Mouse (Mus musculus) midbrain, embryonic 14.5 days (tissue): ENCODE measurements at regions not wholly inside any gene's neighbourhood (a gene's known extent, or its start where the extent isn't known, plus 50 kb on each side); places are given as distances from the start of the nearest gene placed in this dataset.

ENCODE experiments used
- ATAC-seq: fragments of 200-750 bp; cut with Nextera tagmentation; 2 replicates; pipeline ENCODE4 v1.8.0; 2017; ENCODE audit warnings: moderate number of reproducible peaks, moderate library complexity; ENCODE audit not compliant: low FRiP score, low TSS enrichment
- DNase-seq: peaks from one replicate; pipeline ENCODE4 v3.0.0-alpha.2; 2015
- H3K27ac ChIP-seq: fragments of 300-500 bp; sonication (generic); replicated peaks from 2 replicates; pipeline ENCODE4 v1.5.1; 2014; ENCODE audit warnings: mild to moderate bottlenecking, low read depth, low read length, moderate library complexity
- H3K27me3 ChIP-seq: fragments of 300-500 bp; sonication (generic); 2 replicates; pipeline ENCODE4 v1.6.1; 2014; ENCODE audit warnings: low read length, control low read depth, mixed read lengths; ENCODE audit not compliant: control insufficient read depth, insufficient read depth
- H3K36me3 ChIP-seq: fragments of 300-500 bp; sonication (generic); 2 replicates; pipeline ENCODE4 v1.6.1; 2014; ENCODE audit warnings: low read length, control low read depth; ENCODE audit not compliant: control insufficient read depth, insufficient read depth
- H3K4me1 ChIP-seq: fragments of 300-500 bp; sonication (generic); 2 replicates; pipeline ENCODE4 v1.6.1; 2014; ENCODE audit warnings: mild to moderate bottlenecking, antibody characterized with exemption, low read length, control low read depth; ENCODE audit not compliant: control insufficient read depth, insufficient read depth
- H3K4me2 ChIP-seq: fragments of 300-500 bp; sonication (generic); 2 replicates; pipeline ENCODE4 v1.6.1; 2014; ENCODE audit warnings: mild to moderate bottlenecking, low read length, moderate library complexity
- H3K4me3 ChIP-seq: fragments of 300-500 bp; sonication (generic); replicated peaks from 2 replicates; pipeline ENCODE4 v1.5.1; 2014; ENCODE audit warnings: low read depth, low read length
- H3K9ac ChIP-seq: fragments of 300-500 bp; sonication (generic); replicated peaks from 2 replicates; pipeline ENCODE4 v1.6.1; 2014; ENCODE audit warnings: mild to moderate bottlenecking, low read length, moderate library complexity
- H3K9me3 ChIP-seq: fragments of 300-500 bp; sonication (generic); 2 replicates; pipeline ENCODE4 v1.6.1; 2016; ENCODE audit warnings: low read length, control low read depth, mixed read lengths; ENCODE audit not compliant: control insufficient read depth
- WGBS: fragments of 180-500 bp; shearing (Covaris S2); extraction: QIAGEN DNeasy Blood & Tissue Kit; methylation state at CpG from one replicate; pipeline ENCODE4 v1.1.7; 2014; 5-methylcytosine and 5-hydroxymethylcytosine counted together

GRCm38 (mm10) chr13:84062616-84063015, 159.5 kb upstream of the Tmem161b start:
- 20% methylated on average over 2 of the region's 2 CpGs for WGBS
- no peak for ATAC-seq

DNA sequence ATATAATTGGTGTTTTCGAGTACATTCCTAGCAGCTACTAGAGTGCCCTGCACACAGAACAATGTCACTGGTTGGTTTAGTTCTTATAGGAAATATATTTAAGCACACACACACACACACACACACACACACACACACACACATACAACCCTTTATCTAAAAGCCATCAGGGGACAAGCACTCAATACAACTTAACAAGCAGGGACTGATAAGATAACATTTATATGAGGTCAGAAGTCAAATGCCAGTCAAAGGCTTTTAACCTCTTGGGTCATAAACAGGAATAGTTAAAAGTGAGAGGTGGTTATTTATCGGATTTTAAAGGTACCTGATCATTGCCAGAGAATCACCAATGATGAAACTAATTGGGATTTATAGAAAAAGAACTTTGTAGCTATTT, 158.7 kb upstream of the Tmem161b start:
- peak overlapping the region; percentile 20 for H3K4me3 ChIP-seq
- DNase-seq: peak; percentile 59
- ATAC-seq: no peak
- WGBS: 46% methylated on average over 2 of the region's 2 CpGs
- H3K4me1 ChIP-seq: peaks cover 60% of the 10 kb centered on the region
- H3K27me3 ChIP-seq: no peaks in the 10 kb centered on the region
- H3K9ac ChIP-seq: peak overlapping the region; percentile 48
- H3K36me3 ChIP-seq: no peaks in the 10 kb centered on the region
- peak overlapping the region; percentile 48 for H3K4me2 ChIP-seq
- peak overlapping the region; percentile 92 for H3K27ac ChIP-seq
- H3K9me3 ChIP-seq: no peaks in the 10 kb centered on the region

More at GRCm38 (mm10) chr13:84062616-84063015, 159.5 kb upstream of the Tmem161b start:
- DNase-seq: peak; percentile 65
- no peaks in the 10 kb centered on the region for H3K27me3 ChIP-seq
- peak overlapping the region; percentile 48; the same call in 1 of the 2 replicates for H3K9ac ChIP-seq
- no peaks in the 10 kb centered on the region for H3K9me3 ChIP-seq
- peak overlapping the region; percentile 92 for H3K27ac ChIP-seq
- no peaks in the 10 kb centered on the region for H3K36me3 ChIP-seq
- H3K4me2 ChIP-seq: peak overlapping the region; percentile 48
- H3K4me1 ChIP-seq: peaks cover 65% of the 10 kb centered on the region
- H3K4me3 ChIP-seq: peak overlapping the region; percentile 25

GRCm38 (mm10) chr13:84064291-84064940, 157.7 kb upstream of the Tmem161b start:
- Histone ChIP-seq H3K9ac (peak overlapping the region; percentile 39), H3K27ac (peak overlapping the region; percentile 92), H3K36me3 (no peaks in the 10 kb centered on the region), H3K4me3 (peak overlapping the region; percentile 20), H3K9me3 (no peaks in the 10 kb centered on the region), H3K4me2 (peak overlapping the region; percentile 48), H3K27me3 (no peaks in the 10 kb centered on the region), H3K4me1 (peaks cover 57% of the 10 kb centered on the region)
- WGBS: 25% methylated on average over 5 of the region's 5 CpGs
- ATAC-seq (no peak), DNase-seq (peak; percentile 67)

- Histone ChIP-seq H3K36me3 (no peaks in the 10 kb centered on the region), H3K4me2 (peak overlapping the region; percentile 34), H3K27ac (peak overlapping the region; percentile 86), H3K4me1 (peaks cover 47% of the 10 kb centered on the region), H3K27me3 (no peaks in the 10 kb centered on the region), H3K4me3 (no peak overlapping the region), H3K9ac (no peak overlapping the region; the same call in 1 of the 2 replicates), H3K9me3 (no peaks in the 10 kb centered on the region)
- peak; percentile 68 for ATAC-seq
- WGBS: 16% methylated on average over 8 of the region's 8 CpGs
- peak; percentile 76 for DNase-seq
These were observed 156.7 kb upstream of the Tmem161b start for GRCm38 (mm10) chr13:84065256-84065898.

DNA sequence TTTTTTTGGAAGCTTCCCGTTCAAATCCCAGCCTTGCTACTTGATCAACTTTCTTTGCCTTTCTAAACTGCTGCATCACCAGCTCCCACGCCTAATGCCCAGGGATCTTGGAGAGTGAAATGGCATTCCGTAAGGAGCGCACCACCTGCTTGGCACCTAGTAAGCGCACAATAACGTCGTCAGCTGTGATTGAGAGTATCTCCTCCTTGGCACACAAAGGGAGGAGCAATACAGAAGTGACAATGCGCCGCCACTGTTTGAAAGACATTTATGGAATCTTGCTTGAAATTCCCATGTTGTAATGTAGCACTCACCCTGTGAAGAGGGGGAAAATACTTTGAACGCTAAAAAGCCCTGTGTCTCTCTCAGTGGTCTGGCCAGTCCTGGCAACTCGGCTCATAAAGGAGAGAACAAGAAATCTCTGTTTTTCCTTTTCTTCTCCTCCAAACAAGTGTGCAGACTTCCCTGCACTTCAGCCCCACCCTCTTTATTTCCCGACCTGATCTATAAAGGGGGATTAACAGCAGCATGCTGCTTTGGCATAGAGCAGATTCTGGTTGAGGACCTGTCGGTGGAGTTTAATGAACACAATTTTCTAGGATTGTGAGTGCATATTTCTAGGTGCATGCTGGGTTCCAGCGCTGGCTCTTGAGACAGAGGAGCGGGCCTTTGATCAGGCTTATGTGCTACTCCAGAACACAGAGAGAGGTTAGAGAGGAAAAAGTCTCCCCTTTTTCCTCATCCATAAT, 155.7 kb upstream of the Tmem161b start:
- Histone ChIP-seq H3K4me2 (peak overlapping the region; percentile 33), H3K27ac (peak overlapping the region; percentile 86), H3K27me3 (no peaks in the 10 kb centered on the region), H3K9ac (peak overlapping the region; percentile 42; the same call in 1 of the 2 replicates), H3K4me3 (no peak overlapping the region), H3K9me3 (no peaks in the 10 kb centered on the region), H3K36me3 (no peaks in the 10 kb centered on the region), H3K4me1 (peaks cover 40% of the 10 kb centered on the region)
- WGBS: 18% methylated on average over 15 of the region's 15 CpGs
- ATAC-seq (peak; percentile 21; the same call in 1 of the 2 replicates), DNase-seq (peak; percentile 64)

GRCm38 (mm10) chr13:84066960-84067665, 155.0 kb upstream of the Tmem161b start:
- DNase-seq: peak; percentile 50
- peaks cover 33% of the 10 kb centered on the region for H3K4me1 ChIP-seq
- H3K36me3 ChIP-seq: no peaks in the 10 kb centered on the region
- WGBS: 18% methylated on average over 4 of the region's 4 CpGs
- no peaks in the 10 kb centered on the region for H3K9me3 ChIP-seq
- no peak for ATAC-seq
- no peaks in the 10 kb centered on the region for H3K27me3 ChIP-seq
- no peak overlapping the region for H3K9ac ChIP-seq
- H3K4me2 ChIP-seq: peak overlapping the region; percentile 33
- no peak overlapping the region for H3K4me3 ChIP-seq
- peak overlapping the region; percentile 86 for H3K27ac ChIP-seq

DNA sequence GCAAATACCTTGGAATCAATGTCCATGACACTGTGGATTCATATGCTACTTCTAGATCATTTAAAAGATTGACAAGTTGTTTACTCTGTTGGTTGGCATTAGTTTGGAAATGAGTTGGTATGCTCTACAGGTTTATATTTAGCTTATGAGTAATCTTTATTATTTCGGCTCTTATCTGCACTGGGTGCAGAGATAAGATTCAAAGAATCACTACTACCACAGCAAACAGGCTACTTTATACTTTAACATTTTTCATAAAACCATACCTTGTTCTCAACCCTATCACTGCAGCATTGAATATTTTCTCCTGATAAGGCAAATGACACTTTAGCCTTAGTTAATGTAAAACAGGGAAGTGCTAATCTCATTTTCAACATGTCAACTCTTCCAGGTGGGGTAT, 153.7 kb upstream of the Tmem161b start:
- Histone ChIP-seq H3K4me3 (no peak overlapping the region), H3K27me3 (no peaks in the 10 kb centered on the region), H3K4me1 (peaks cover 25% of the 10 kb centered on the region), H3K9me3 (no peaks in the 10 kb centered on the region), H3K4me2 (no peak overlapping the region), H3K9ac (no peak overlapping the region), H3K27ac (no peak overlapping the region), H3K36me3 (no peaks in the 10 kb centered on the region)
- 94% methylated on average over 1 of the region's 1 CpGs for WGBS
- ATAC-seq (no peak), DNase-seq (no peak)
